Mouse (Mus musculus): ENCODE measurements around the gene Fam118b. TPM values are rescaled to one million over a fixed set of nuclear protein-coding genes. Genes with fewer than 3 reads are reported as not detected.

Fam118b gene
- polyA plus RNA-seq, 1 experiment from 2014 or later, result 55.9 TPM

GRCm38 (mm10) chr9:35194048-35194447, 73.6 kb downstream of the Fam118b start:
- 96% methylated on average over 3 of the region's 3 CpGs for WGBS
- Histone ChIP-seq H3K36me3 (replicated peaks; ENCODE audit: control insufficient read depth, insufficient read depth) (0 out of 2 replicates have a peak, but pooled peaks cover 3% of the 10 kb centered on the region), H3K27me3 (ENCODE audit: control insufficient read depth, insufficient read depth, low read length) (no peaks in the 10 kb centered on the region), H3K4me3 (replicated peaks; ENCODE audit: low read length) (no peak overlapping the region), H3K27ac (no peak overlapping the region), H3K4me2 (replicated peaks) (no peak overlapping the region), H3K9me3 (ENCODE audit: control insufficient read depth, low read length) (no peaks in the 10 kb centered on the region), H3K4me1 (replicated peaks; ENCODE audit: control insufficient read depth, insufficient read depth, low read length) (0 out of 2 replicates have a peak, but pooled peaks cover 5% of the 10 kb centered on the region), H3K9ac (no peak overlapping the region)
- DNase-seq (ENCODE audit: low spot score) (no peak), ATAC-seq (ENCODE audit: low FRiP score) (no peak)

DNA sequence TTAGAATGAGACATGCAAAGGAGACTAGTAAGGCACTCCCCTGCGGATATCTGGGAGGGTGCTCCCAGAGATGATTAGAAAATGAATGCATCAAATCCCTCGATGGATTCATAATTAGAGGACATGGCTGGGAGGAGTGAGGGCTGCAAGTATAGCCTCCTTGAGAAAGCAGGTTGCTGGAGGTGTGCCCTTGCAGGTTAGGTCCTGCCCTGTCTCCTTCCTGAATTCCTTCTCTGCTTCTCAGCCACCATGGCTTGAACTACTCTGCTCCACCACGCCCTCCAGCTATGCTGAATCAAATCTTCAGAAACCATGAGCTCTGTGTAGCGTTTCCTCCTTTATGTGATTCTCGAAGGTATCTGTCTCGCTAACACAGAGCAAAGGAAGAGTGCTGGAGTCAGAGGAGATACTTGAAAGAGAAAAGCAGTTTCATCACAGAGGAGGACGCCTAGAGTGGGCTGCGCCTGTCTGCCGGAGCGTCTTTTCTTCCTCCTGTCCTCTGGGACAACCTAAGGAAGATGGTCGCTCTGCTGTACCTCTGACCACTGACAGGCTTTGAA, 74.5 kb downstream of the Fam118b start:
- H3K4me3 ChIP-seq (replicated peaks; ENCODE audit: low read length), result no peak overlapping the region
- ATAC-seq (ENCODE audit: low FRiP score) (no peak), DNase-seq (ENCODE audit: low spot score) (no peak)
- no peak overlapping the region for H3K4me2 ChIP-seq (replicated peaks)
- no peak overlapping the region for H3K9ac ChIP-seq
- H3K27ac ChIP-seq, result no peak overlapping the region
- 0 out of 2 replicates have a peak, but pooled peaks cover 3% of the 10 kb centered on the region for H3K36me3 ChIP-seq (replicated peaks; ENCODE audit: control insufficient read depth, insufficient read depth)
- WGBS, result 73% methylated on average over 11 of the region's 11 CpGs
- H3K27me3 ChIP-seq (ENCODE audit: control insufficient read depth, insufficient read depth, low read length), result no peaks in the 10 kb centered on the region
- H3K4me1 ChIP-seq (replicated peaks; ENCODE audit: control insufficient read depth, insufficient read depth, low read length), result 0 out of 2 replicates have a peak, but pooled peaks cover 5% of the 10 kb centered on the region
- no peaks in the 10 kb centered on the region for H3K9me3 ChIP-seq (ENCODE audit: control insufficient read depth, low read length)

DNA sequence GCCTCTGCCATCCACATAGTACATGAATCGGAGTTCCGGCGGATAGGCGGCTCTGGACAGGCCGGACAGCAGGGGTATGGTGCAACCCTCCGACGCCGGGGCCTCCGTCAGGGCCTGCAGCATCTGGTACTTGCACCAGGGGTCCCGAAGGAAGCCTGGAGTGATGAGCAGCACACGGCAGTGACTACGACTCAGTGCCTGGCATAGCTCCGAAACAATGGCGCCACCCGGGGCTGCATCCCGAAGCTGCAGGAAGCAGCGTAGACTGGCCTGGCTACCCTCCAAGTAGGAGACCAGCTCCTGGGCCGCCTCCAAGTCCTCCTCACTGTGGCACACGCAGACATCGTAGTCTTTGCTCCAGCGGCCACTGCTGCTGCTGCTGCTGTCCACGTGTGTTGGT, 78.9 kb downstream of the Fam118b start:
- Histone ChIP-seq H3K4me1 (replicated peaks; ENCODE audit: control insufficient read depth, insufficient read depth, low read length) (0 out of 2 replicates have a peak, but pooled peaks cover 5% of the 10 kb centered on the region), H3K27me3 (ENCODE audit: control insufficient read depth, insufficient read depth, low read length) (no peaks in the 10 kb centered on the region), H3K27ac (no peak overlapping the region), H3K4me2 (replicated peaks) (no peak overlapping the region), H3K9ac (no peak overlapping the region), H3K4me3 (replicated peaks; ENCODE audit: low read length) (no peak overlapping the region), H3K36me3 (replicated peaks; ENCODE audit: control insufficient read depth, insufficient read depth) (0 out of 2 replicates have a peak, but pooled peaks cover 3% of the 10 kb centered on the region), H3K9me3 (ENCODE audit: control insufficient read depth, low read length) (no peaks in the 10 kb centered on the region)
- 55% methylated on average over 22 of the region's 22 CpGs for WGBS
- DNase-seq (ENCODE audit: low spot score), result peak; percentile 62
- peak; percentile 71; the same call in 1 of the 2 replicates for ATAC-seq (ENCODE audit: low FRiP score)

GRCm38 (mm10) chr9:35187351-35187903, 80.2 kb downstream of the Fam118b start:
- ATAC-seq (ENCODE audit: low FRiP score), result no peak
- WGBS, result 86% methylated on average over 10 of the region's 10 CpGs
- no peak overlapping the region for H3K27ac ChIP-seq

GRCm38 (mm10) chr9:35186430-35186829, 81.2 kb downstream of the Fam118b start:
- no peak overlapping the region for H3K9ac ChIP-seq
- 83% methylated on average over 3 of the region's 4 CpGs for WGBS
- H3K27me3 ChIP-seq (ENCODE audit: control insufficient read depth, insufficient read depth, low read length), result no peaks in the 10 kb centered on the region
- H3K4me1 ChIP-seq (replicated peaks; ENCODE audit: control insufficient read depth, insufficient read depth, low read length), result no peaks in the 10 kb centered on the region
- H3K9me3 ChIP-seq (ENCODE audit: control insufficient read depth, low read length), result no peaks in the 10 kb centered on the region
- ATAC-seq (ENCODE audit: low FRiP score) (no peak), DNase-seq (ENCODE audit: low spot score) (no peak)
- H3K27ac ChIP-seq, result no peak overlapping the region
- no peak overlapping the region for H3K4me2 ChIP-seq (replicated peaks)
- H3K4me3 ChIP-seq (replicated peaks; ENCODE audit: low read length), result no peak overlapping the region
- H3K36me3 ChIP-seq (replicated peaks; ENCODE audit: control insufficient read depth, insufficient read depth), result 0 out of 2 replicates have a peak, but pooled peaks cover 3% of the 10 kb centered on the region

More at GRCm38 (mm10) chr9:35187351-35187903, 80.2 kb downstream of the Fam118b start:
- Histone ChIP-seq H3K9ac (no peak overlapping the region), H3K9me3 (ENCODE audit: control insufficient read depth, low read length) (no peaks in the 10 kb centered on the region), H3K4me3 (replicated peaks; ENCODE audit: low read length) (no peak overlapping the region), H3K4me1 (replicated peaks; ENCODE audit: control insufficient read depth, insufficient read depth, low read length) (no peaks in the 10 kb centered on the region), H3K36me3 (replicated peaks; ENCODE audit: control insufficient read depth, insufficient read depth) (0 out of 2 replicates have a peak, but pooled peaks cover 3% of the 10 kb centered on the region), H3K4me2 (replicated peaks) (no peak overlapping the region), H3K27me3 (ENCODE audit: control insufficient read depth, insufficient read depth, low read length) (no peaks in the 10 kb centered on the region)
- DNase-seq (ENCODE audit: low spot score), result no peak

DNA sequence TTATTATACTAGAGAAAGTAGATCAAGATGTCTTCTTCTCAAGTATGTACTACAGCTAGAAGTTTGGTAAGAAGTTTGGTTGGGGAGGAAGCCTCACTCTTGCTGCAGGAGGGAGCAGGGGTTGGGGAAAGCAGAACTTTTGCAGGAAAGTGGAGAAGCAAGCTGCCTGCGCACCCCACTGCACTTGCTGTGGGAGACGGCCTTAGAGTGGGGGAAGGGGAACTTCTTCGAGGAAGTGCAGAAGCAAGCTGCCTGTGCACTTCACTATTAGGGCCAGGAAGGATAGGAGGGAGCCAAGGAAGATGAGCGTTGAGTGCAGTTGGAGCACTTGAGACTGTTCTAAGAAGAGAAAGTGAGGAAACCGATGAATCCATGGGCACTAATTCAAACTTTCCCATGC, 84.2 kb downstream of the Fam118b start:
- Histone ChIP-seq H3K4me2 (replicated peaks) (no peak overlapping the region), H3K9ac (no peak overlapping the region), H3K27ac (no peak overlapping the region), H3K27me3 (ENCODE audit: control insufficient read depth, insufficient read depth, low read length) (no peaks in the 10 kb centered on the region), H3K4me1 (replicated peaks; ENCODE audit: control insufficient read depth, insufficient read depth, low read length) (no peaks in the 10 kb centered on the region), H3K9me3 (ENCODE audit: control insufficient read depth, low read length) (no peaks in the 10 kb centered on the region), H3K4me3 (replicated peaks; ENCODE audit: low read length) (no peak overlapping the region), H3K36me3 (replicated peaks; ENCODE audit: control insufficient read depth, insufficient read depth) (no peaks in the 10 kb centered on the region)
- DNase-seq (ENCODE audit: low spot score) (no peak), ATAC-seq (ENCODE audit: low FRiP score) (no peak)
- WGBS, result 76% methylated on average over 5 of the region's 5 CpGs

GRCm38 (mm10) chr9:35182832-35183231, 84.8 kb downstream of the Fam118b start:
- H3K4me1 ChIP-seq (replicated peaks; ENCODE audit: control insufficient read depth, insufficient read depth, low read length), result no peaks in the 10 kb centered on the region
- H3K27ac ChIP-seq, result no peak overlapping the region
- WGBS, result 80% methylated on average over 2 of the region's 2 CpGs
- no peak overlapping the region for H3K9ac ChIP-seq
- H3K36me3 ChIP-seq (replicated peaks; ENCODE audit: control insufficient read depth, insufficient read depth), result no peaks in the 10 kb centered on the region
- no peak overlapping the region for H3K4me2 ChIP-seq (replicated peaks)
- no peaks in the 10 kb centered on the region for H3K27me3 ChIP-seq (ENCODE audit: control insufficient read depth, insufficient read depth, low read length)
- H3K9me3 ChIP-seq (ENCODE audit: control insufficient read depth, low read length), result no peaks in the 10 kb centered on the region
- no peak overlapping the region for H3K4me3 ChIP-seq (replicated peaks; ENCODE audit: low read length)
- DNase-seq (ENCODE audit: low spot score) (no peak), ATAC-seq (ENCODE audit: low FRiP score) (no peak)

DNA sequence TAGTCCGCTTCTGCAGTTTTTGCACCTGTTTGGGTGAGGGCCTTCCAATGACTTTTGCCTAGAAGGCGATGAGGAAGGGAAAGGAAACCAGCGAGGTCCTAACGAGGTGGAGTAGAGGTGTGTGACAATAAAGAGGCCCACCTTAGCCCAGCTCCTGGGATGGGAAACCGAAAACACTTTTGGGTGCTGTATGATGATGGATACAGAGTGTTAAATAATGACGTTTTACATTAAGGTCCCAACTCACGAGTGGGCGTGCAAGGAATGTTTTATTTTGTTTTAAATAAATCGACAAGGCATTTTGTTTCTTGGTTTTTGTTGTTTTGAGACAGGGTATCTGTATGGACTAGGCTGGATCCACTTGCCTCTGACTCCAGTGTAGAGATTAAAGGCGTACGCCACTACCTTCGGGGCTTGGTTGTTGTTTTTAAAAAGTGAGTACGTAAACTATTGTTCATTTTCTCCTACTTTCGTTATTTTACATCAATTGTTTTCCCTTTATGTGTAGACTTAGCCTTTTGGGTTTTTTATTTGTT, 91.4 kb downstream of the Fam118b start:
- Histone ChIP-seq H3K27ac (peak overlapping the region; percentile 93), H3K27me3 (ENCODE audit: control insufficient read depth, insufficient read depth, low read length) (no peaks in the 10 kb centered on the region), H3K4me2 (replicated peaks) (peak overlapping the region; percentile 91), H3K4me3 (replicated peaks; ENCODE audit: low read length) (peak overlapping the region; percentile 69), H3K9me3 (ENCODE audit: control insufficient read depth, low read length) (no peaks in the 10 kb centered on the region), H3K36me3 (replicated peaks; ENCODE audit: control insufficient read depth, insufficient read depth) (no peaks in the 10 kb centered on the region), H3K9ac (peak overlapping the region; percentile 67), H3K4me1 (replicated peaks; ENCODE audit: control insufficient read depth, insufficient read depth, low read length) (peaks cover 10% of the 10 kb centered on the region)
- 45% methylated on average over 14 of the region's 14 CpGs for WGBS
- ATAC-seq (ENCODE audit: low FRiP score) (peak; percentile 21; the same call in 1 of the 2 replicates), DNase-seq (ENCODE audit: low spot score) (no peak)

DNA sequence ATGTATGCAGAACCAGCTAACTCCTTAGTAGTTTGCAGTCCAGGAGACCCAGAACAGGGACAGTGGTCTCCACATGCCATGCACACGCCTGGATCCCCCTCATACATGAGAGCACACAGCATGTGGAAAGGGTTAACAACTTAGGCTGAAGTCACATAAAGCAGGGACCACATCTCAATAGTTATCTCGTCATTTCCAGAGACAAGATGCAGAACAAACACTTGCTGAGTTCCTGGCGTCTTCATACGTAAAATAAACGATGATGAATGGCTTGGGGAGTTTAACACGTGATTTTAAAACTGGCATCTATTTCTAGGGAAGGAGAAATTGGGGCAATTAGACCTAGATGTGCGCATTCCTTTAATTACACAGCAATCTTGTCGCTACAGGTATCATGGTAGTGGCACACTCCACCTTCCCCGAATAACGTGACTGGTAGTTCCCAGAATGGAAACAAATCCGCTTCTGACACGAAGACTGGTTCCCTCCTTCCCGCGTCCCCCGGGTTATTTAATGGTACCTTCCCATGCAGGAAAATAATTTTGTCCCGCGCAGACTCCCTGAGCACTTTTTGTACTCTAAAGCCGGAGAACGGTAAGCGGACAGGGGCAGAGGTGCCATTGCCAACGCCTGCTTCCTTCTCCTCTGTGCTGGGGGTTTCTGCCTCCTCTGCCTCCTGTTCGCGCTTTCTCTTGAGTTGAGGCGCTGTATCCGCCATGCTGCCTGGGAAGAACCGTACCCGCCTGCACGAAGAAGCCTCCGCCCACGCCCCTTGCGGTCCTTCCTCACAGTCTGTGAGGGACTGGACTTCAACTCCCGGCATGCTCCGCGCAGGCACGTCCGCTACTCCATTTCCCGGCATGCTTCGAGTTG, 92.1 kb downstream of the Fam118b start, which contains the start of gene Dcps:
TSS of gene Dcps (minus strand) at position 811 of the 873 bp plus-strand sequence.
- H3K27me3 ChIP-seq (ENCODE audit: control insufficient read depth, insufficient read depth, low read length), result no peaks in the 10 kb centered on the region
- H3K4me1 ChIP-seq (replicated peaks; ENCODE audit: control insufficient read depth, insufficient read depth, low read length), result peaks cover 10% of the 10 kb centered on the region
- peak within 1 kb of the TSS; percentile 93 for H3K27ac ChIP-seq
- peak within 1 kb of the TSS; percentile 91 for H3K4me2 ChIP-seq (replicated peaks)
- H3K4me3 ChIP-seq (replicated peaks; ENCODE audit: low read length), result peak within 1 kb of the TSS; percentile 69
- WGBS, result under 1% methylated on average over 38 of the region's 38 CpGs
- H3K9ac ChIP-seq, result peak within 1 kb of the TSS; percentile 67
- no peaks in the 10 kb centered on the region for H3K9me3 ChIP-seq (ENCODE audit: control insufficient read depth, low read length)
- DNase-seq (ENCODE audit: low spot score) (peak; percentile 93), ATAC-seq (ENCODE audit: low FRiP score) (peak; percentile 97)
- peaks cover 6% of the 10 kb centered on the region; the same call in 1 of the 2 replicates for H3K36me3 ChIP-seq (replicated peaks; ENCODE audit: control insufficient read depth, insufficient read depth)

Measured in hindbrain, embryonic 14.5 days (tissue).